Comparison of ENCODE assay signal across 16 mouse cellular contexts in the genomic region with DNA sequence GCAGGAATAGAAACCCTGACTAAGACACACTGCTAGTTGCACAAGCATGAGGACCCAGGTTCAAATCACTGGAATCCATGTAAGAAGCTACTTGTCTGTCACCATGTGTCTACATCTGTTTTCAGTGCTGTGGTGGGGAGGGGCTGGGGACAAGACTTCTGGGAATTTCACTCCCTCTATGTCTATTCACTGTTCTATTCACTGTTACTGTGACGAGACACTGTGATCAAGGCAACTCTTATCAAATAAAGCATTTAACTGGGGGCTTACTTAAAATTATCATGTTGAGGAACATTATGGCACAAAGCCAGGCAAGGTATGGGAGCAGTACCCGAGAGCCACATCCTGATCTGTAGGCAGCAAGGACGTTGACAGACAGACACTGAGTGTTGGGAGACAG.
"Had no signal": no experiment of that assay in that cellular context is flagged by ENCODE, and none has a peak within 500 bp of the region (broad histone marks: within the 10 kb centered on the region; RNA-seq: fewer than 3 reads in every experiment).

No protein-coding gene starts in this region.

- DNase-seq: retina, postnatal 1 day; right cerebral cortex, adult 18-20 months; right cerebral cortex, postnatal 14 days; right cerebral cortex, postnatal 25 days; right cerebral cortex, postnatal 4 days; spleen, adult 18-20 months; thymus, adult 18-20 months; thymus, adult 2 months; thymus, postnatal 14 days; thymus, postnatal 25 days; thymus, postnatal 36 days; thymus, postnatal 4 days had no signal

- H3K9me3 ChIP-seq: neural tube, embryonic 13.5 days; neural tube, embryonic 15.5 days; stomach, embryonic 15.5 days had no signal

- H3K27ac ChIP-seq: neural tube, embryonic 13.5 days; neural tube, embryonic 15.5 days; stomach, embryonic 15.5 days; stomach, postnatal 0 days had no signal

- H3K9ac ChIP-seq: neural tube, embryonic 13.5 days; neural tube, embryonic 15.5 days; stomach, embryonic 15.5 days had no signal

- H3K36me3 ChIP-seq: stomach, embryonic 15.5 days had no signal

- H3K27me3 ChIP-seq: neural tube, embryonic 13.5 days; neural tube, embryonic 15.5 days; stomach, embryonic 15.5 days had no signal

- H3K4me3 ChIP-seq: neural tube, embryonic 13.5 days; neural tube, embryonic 15.5 days; stomach, embryonic 15.5 days had no signal

- H3K4me1 ChIP-seq: neural tube, embryonic 13.5 days; neural tube, embryonic 15.5 days; stomach, embryonic 15.5 days had no signal
